Mouse (Mus musculus): ENCODE results near the gene Zc2hc1b.
"Not testable (repeated sequence)": the region's sequence is repeated elsewhere in the genome, so short reads cannot be mapped to it uniquely, and the experiment has no call there.

Gene Zc2hc1b

GRCm38 (mm10) chr10:13177973-13178624 is at the start of gene Zc2hc1b:
TSS of gene Zc2hc1b (minus strand) at chr10:13178023.
- DNase-seq (ENCODE audit: low spot score): no peak

GRCm38 (mm10) chr10:13225377-13226063 is 47.7 kb upstream of the Zc2hc1b start:
- DNase-seq (ENCODE audit: low spot score): no peak

GRCm38 (mm10) chr10:13222135-13222534 is 44.3 kb upstream of the Zc2hc1b start:
- no peak for DNase-seq (ENCODE audit: low spot score)

GRCm38 (mm10) chr10:13220061-13220460 is 42.2 kb upstream of the Zc2hc1b start:
- DNase-seq (ENCODE audit: low spot score): no peak

- DNase-seq (ENCODE audit: low spot score): no peak
Measured at GRCm38 (mm10) chr10:13213956-13214355, 36.1 kb upstream of the Zc2hc1b start.

- DNase-seq (ENCODE audit: low spot score): no peak
Measured at GRCm38 (mm10) chr10:13212829-13213228, 35.0 kb upstream of the Zc2hc1b start.

- DNase-seq (ENCODE audit: low spot score): no peak
Measured at GRCm38 (mm10) chr10:13212326-13212725, 34.5 kb upstream of the Zc2hc1b start.

- DNase-seq (ENCODE audit: low spot score): no peak
Measured at GRCm38 (mm10) chr10:13209930-13210637, 32.3 kb upstream of the Zc2hc1b start.

GRCm38 (mm10) chr10:13209506-13209905 is 31.7 kb upstream of the Zc2hc1b start:
- no peak for DNase-seq (ENCODE audit: low spot score)

GRCm38 (mm10) chr10:13209061-13209460 is 31.2 kb upstream of the Zc2hc1b start:
- DNase-seq (ENCODE audit: low spot score): no peak

GRCm38 (mm10) chr10:13201741-13202293 is 24.0 kb upstream of the Zc2hc1b start:
- DNase-seq (ENCODE audit: low spot score): no peak

- no peak for DNase-seq (ENCODE audit: low spot score)
Measured at GRCm38 (mm10) chr10:13200862-13201261, 23.0 kb upstream of the Zc2hc1b start.

GRCm38 (mm10) chr10:13199234-13199633 is 21.4 kb upstream of the Zc2hc1b start:
- no peak for DNase-seq (ENCODE audit: low spot score)

GRCm38 (mm10) chr10:13196872-13197507 is 19.2 kb upstream of the Zc2hc1b start:
- DNase-seq (ENCODE audit: low spot score): no peak

- not testable (repeated sequence) for DNase-seq (ENCODE audit: low spot score)
Measured at GRCm38 (mm10) chr10:13193496-13193895, 15.7 kb upstream of the Zc2hc1b start.

- DNase-seq (ENCODE audit: low spot score): peak; percentile 98
Measured at GRCm38 (mm10) chr10:13192731-13193351, 15.0 kb upstream of the Zc2hc1b start, which contains the start of gene Ltv1. TSS of gene Ltv1 (minus strand) at chr10:13193168.

GRCm38 (mm10) chr10:13189881-13190280 is 12.1 kb upstream of the Zc2hc1b start:
- no peak for DNase-seq (ENCODE audit: low spot score)

- DNase-seq (ENCODE audit: low spot score): no peak
Measured at GRCm38 (mm10) chr10:13186754-13187153, 8.9 kb upstream of the Zc2hc1b start.

- no peak for DNase-seq (ENCODE audit: low spot score)
Measured at GRCm38 (mm10) chr10:13184170-13184766, 6.4 kb upstream of the Zc2hc1b start.

GRCm38 (mm10) chr10:13180211-13180610 is 2.4 kb upstream of the Zc2hc1b start:
- DNase-seq (ENCODE audit: low spot score): no peak

- no peak for DNase-seq (ENCODE audit: low spot score)
Measured at GRCm38 (mm10) chr10:13175866-13176265, 2.0 kb downstream of the Zc2hc1b start.
